Comparison of ENCODE assay signal across 8 mouse cellular contexts in the genomic region with DNA sequence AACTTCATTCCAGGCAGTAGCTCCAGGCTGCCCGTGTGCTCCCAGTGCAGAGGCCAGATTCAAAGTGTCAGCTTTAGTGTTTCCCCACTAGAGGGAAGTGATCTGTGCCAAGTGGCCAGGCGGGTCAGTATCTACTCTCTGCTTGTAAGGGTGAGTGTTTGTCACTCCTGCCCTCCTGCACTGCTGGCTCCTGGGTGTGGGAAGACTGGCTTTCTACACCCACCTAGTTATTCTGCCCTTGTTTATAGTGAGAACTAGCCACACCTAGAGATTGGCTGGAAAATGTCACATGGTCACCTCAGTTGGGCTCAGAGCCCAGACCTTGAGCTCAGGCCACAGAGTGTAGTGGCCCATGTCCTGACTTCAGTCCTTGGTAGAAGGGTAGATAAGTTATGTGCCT. TPM values are rescaled to one million over a fixed set of nuclear protein-coding genes. Genes with fewer than 3 reads are reported as not detected.
DNase-seq lines count a peak whose midpoint lies in the region; ATAC-seq and TF ChIP-seq lines count a peak whose summit lies in the region.

No protein-coding gene starts in this region.

- H3K9ac ChIP-seq in heart, postnatal 0 days (replicated peaks; ENCODE audit: low read depth, low read length) = no peak overlapping the region
- no peak overlapping the region for H3K9ac ChIP-seq in lung, embryonic 15.5 days
- H3K9ac ChIP-seq in forebrain, embryonic 14.5 days (ENCODE audit: low read length) = no peak overlapping the region

- peak overlapping the region; percentile 70 for H3K4me2 ChIP-seq in heart, postnatal 0 days (ENCODE audit: low read depth, low read length)
- H3K4me2 ChIP-seq in lung, embryonic 15.5 days = no peak overlapping the region
- H3K4me2 ChIP-seq in forebrain, embryonic 14.5 days (ENCODE audit: low read length) = no peak overlapping the region

- peak; percentile 96 for ATAC-seq in heart, postnatal 0 days (ENCODE audit: insufficient read depth, low read depth)
- ATAC-seq in lung, embryonic 15.5 days (ENCODE audit: borderline replicate concordance, extremely low read depth, low FRiP score, low TSS enrichment) = peak; percentile 29; the same call in 1 of the 2 replicates
- no peak for ATAC-seq in forebrain, embryonic 14.5 days

- peaks cover 17% of the 10 kb centered on the region for H3K4me1 ChIP-seq in heart, postnatal 0 days (ENCODE audit: control insufficient read depth, insufficient read depth)
- H3K4me1 ChIP-seq in lung, embryonic 15.5 days = peaks cover 19% of the 10 kb centered on the region
- peaks cover 13% of the 10 kb centered on the region for H3K4me1 ChIP-seq in forebrain, embryonic 14.5 days (ENCODE audit: control insufficient read depth, insufficient read depth, low read length)

- TF ChIP-seq EP300 in heart, postnatal 0 days (IDR thresholded peaks at IDR 0.05; ENCODE audit: low read depth) = peak; percentile 92

- H3K4me3 ChIP-seq in layer of hippocampus, adult 2 months = no peak overlapping the region
- H3K4me3 ChIP-seq in heart, postnatal 0 days (ENCODE audit: low read depth, low read length) = no peak overlapping the region
- no peak overlapping the region for H3K4me3 ChIP-seq in lung, embryonic 15.5 days
- no peak overlapping the region for H3K4me3 ChIP-seq in forebrain, embryonic 14.5 days (ENCODE audit: low read depth, low read length)

- no peaks in the 10 kb centered on the region for H3K27me3 ChIP-seq in heart, postnatal 0 days (ENCODE audit: control insufficient read depth, insufficient read depth, low read length)
- no peaks in the 10 kb centered on the region for H3K27me3 ChIP-seq in lung, embryonic 15.5 days
- no peaks in the 10 kb centered on the region for H3K27me3 ChIP-seq in forebrain, embryonic 14.5 days (replicated peaks; ENCODE audit: control insufficient read depth, insufficient read depth, low read length)

- H3K36me3 ChIP-seq in heart, postnatal 0 days (replicated peaks; ENCODE audit: control insufficient read depth, insufficient read depth, low read length) = peaks cover 35% of the 10 kb centered on the region
- H3K36me3 ChIP-seq in lung, embryonic 15.5 days = peaks cover 29% of the 10 kb centered on the region
- H3K36me3 ChIP-seq in forebrain, embryonic 14.5 days (ENCODE audit: control insufficient read depth, insufficient read depth, low read length) = peaks cover 19% of the 10 kb centered on the region

- no peak overlapping the region for H3K27ac ChIP-seq in layer of hippocampus, adult 2 months
- H3K27ac ChIP-seq in heart, postnatal 0 days (ENCODE audit: low read depth) = peak overlapping the region; percentile 86
- H3K27ac ChIP-seq in lung, embryonic 15.5 days = peak overlapping the region; percentile 39; the same call in 1 of the 2 replicates
- H3K27ac ChIP-seq in forebrain, embryonic 14.5 days (ENCODE audit: low read depth, low read length) = no peak overlapping the region

- 25% methylated on average over 2 of the region's 2 CpGs for WGBS in heart, postnatal 0 days
- 65% methylated on average over 2 of the region's 2 CpGs for WGBS in lung, embryonic 15.5 days
- 82% methylated on average over 2 of the region's 2 CpGs for WGBS in forebrain, embryonic 14.5 days

- no peaks in the 10 kb centered on the region for H3K9me3 ChIP-seq in heart, postnatal 0 days (replicated peaks; ENCODE audit: control insufficient read depth, low read length)
- H3K9me3 ChIP-seq in lung, embryonic 15.5 days = no peaks in the 10 kb centered on the region
- no peaks in the 10 kb centered on the region for H3K9me3 ChIP-seq in forebrain, embryonic 14.5 days (replicated peaks; ENCODE audit: control insufficient read depth, low read length)

- TF ChIP-seq CTCF in layer of hippocampus, adult 2 months (conservative IDR thresholded peaks at IDR 0.05) = peak; percentile 41
- peak; percentile 48 for TF ChIP-seq CTCF in heart, postnatal 0 days (IDR thresholded peaks at IDR 0.05; ENCODE audit: low read depth)

- no peak for DNase-seq in layer of hippocampus, adult 2 months (ENCODE audit: low spot score in 2 of 2)
- no peak for DNase-seq in layer of hippocampus, adult 9-10 months (ENCODE audit: low spot score)
- DNase-seq in adrenal gland, postnatal 10 days = peak; percentile 66
- DNase-seq in heart, postnatal 0 days (ENCODE audit: low spot score) = peak; percentile 96
- no peak for DNase-seq in forebrain, embryonic 14.5 days (ENCODE audit: low spot score)
- no peak for DNase-seq in spleen, postnatal 14 days (ENCODE audit: low spot score in 2 of 2)
- no peak for DNase-seq in embryo, embryonic 11 days

RNA-seq across cellular contexts. Expression of gene Rit1, which starts 2.5 kb away (rescaled TPM):
- total RNA-seq in layer of hippocampus, adult 2 months (2021) = 10 to 100 TPM; 40.8 to 44.2 TPM
- total RNA-seq in adrenal gland, postnatal 10 days (2021) = 10 to 100 TPM; 39.0 to 44.9 TPM
- 65.8 and 82.6 TPM in 2 replicates for total RNA-seq in heart, postnatal 0 days (2014; rRNA removed; ENCODE audit: low replicate concordance)
- polyA plus RNA-seq in heart, postnatal 0 days (2015; fragmentation: Nextera tagmentation; extraction: Ambion mirVana) = 85.4 and 119 TPM in 2 replicates
- 58.3 and 62.8 TPM in 2 replicates for polyA plus RNA-seq in lung, embryonic 15.5 days (2015; fragmentation: Nextera tagmentation; extraction: Ambion mirVana)
- polyA plus RNA-seq in forebrain, embryonic 14.5 days (2014; fragmentation: Nextera tagmentation; extraction: Ambion mirVana) = 57.8 and 59.0 TPM in 2 replicates

RNA-seq across cellular contexts. Expression of gene Khdc4, which starts 33.5 kb away (rescaled TPM):
- 10 to 100 TPM; 55.1 to 55.5 TPM for total RNA-seq in layer of hippocampus, adult 2 months (2021)
- total RNA-seq in adrenal gland, postnatal 10 days (2021) = 10 to 100 TPM; 46.7 to 60.5 TPM
- total RNA-seq in heart, postnatal 0 days (2014; rRNA removed; ENCODE audit: low replicate concordance) = 96.2 and 102 TPM in 2 replicates
- 44.4 and 46.2 TPM in 2 replicates for polyA plus RNA-seq in heart, postnatal 0 days (2015; fragmentation: Nextera tagmentation; extraction: Ambion mirVana)
- polyA plus RNA-seq in lung, embryonic 15.5 days (2015; fragmentation: Nextera tagmentation; extraction: Ambion mirVana) = 90.7 and 93.1 TPM in 2 replicates
- 71.7 and 86.6 TPM in 2 replicates for polyA plus RNA-seq in forebrain, embryonic 14.5 days (2014; fragmentation: Nextera tagmentation; extraction: Ambion mirVana)

RNA-seq across cellular contexts. Expression of gene Syt11, which starts 55.9 kb away (rescaled TPM):
- 100 to 1,000 TPM; 473 to 514 TPM for total RNA-seq in layer of hippocampus, adult 2 months (2021)
- total RNA-seq in adrenal gland, postnatal 10 days (2021) = 10 to 100 TPM; 10.5 to 18.4 TPM
- 3.5 and 13.4 TPM in 2 replicates for total RNA-seq in heart, postnatal 0 days (2014; rRNA removed; ENCODE audit: low replicate concordance)
- 3.2 and 4.7 TPM in 2 replicates for polyA plus RNA-seq in heart, postnatal 0 days (2015; fragmentation: Nextera tagmentation; extraction: Ambion mirVana)
- 7.5 and 7.7 TPM in 2 replicates for polyA plus RNA-seq in lung, embryonic 15.5 days (2015; fragmentation: Nextera tagmentation; extraction: Ambion mirVana)
- polyA plus RNA-seq in forebrain, embryonic 14.5 days (2014; fragmentation: Nextera tagmentation; extraction: Ambion mirVana) = 188 and 214 TPM in 2 replicates

Comparison
In these comparisons a context has a peak if more than half of its experiments do, and no peak if none do; other contexts are left out.
1. DNase-seq: peak in adrenal gland, postnatal 10 days (single experiment) and heart, postnatal 0 days (single experiment); none in layer of hippocampus, adult 2 months (0 of 2), layer of hippocampus, adult 9-10 months (single experiment), forebrain, embryonic 14.5 days (single experiment), spleen, postnatal 14 days (0 of 2) and embryo, embryonic 11 days (single experiment).
2. H3K27ac ChIP-seq: peak in heart, postnatal 0 days (single experiment) and lung, embryonic 15.5 days (single experiment); none in layer of hippocampus, adult 2 months (single experiment) and forebrain, embryonic 14.5 days (single experiment).
3. RNA of gene Syt11, which starts 55.9 kb away (total RNA-seq): 473 to 514 TPM in layer of hippocampus, adult 2 months; 10.5 to 18.4 TPM in adrenal gland, postnatal 10 days and 3.5 to 13.4 TPM in heart, postnatal 0 days; every median in the first group is over 10 times any median in the second.